Mouse (Mus musculus): ENCODE data around the gene Myrf.
A peak's percentile ranks its signal among the peaks of the same experiment; 100 is the strongest.

Myrf gene

GRCm38 (mm10) chr19:10203848-10204615, 36.5 kb downstream of the Myrf start, which contains the start of the genes Tmem258 and Fen1:
TSS of gene Tmem258 (plus strand) at chr19:10204014.
TSS of gene Fen1 (minus strand) at chr19:10204169.
- DNase-seq: peak; percentile 90

GRCm38 (mm10) chr19:10203146-10203847, 37.3 kb downstream of the Myrf start:
- no peak for DNase-seq

GRCm38 (mm10) chr19:10198723-10199122, 41.8 kb downstream of the Myrf start:
- peak; percentile 74 for DNase-seq

- no peak for DNase-seq
Observed at GRCm38 (mm10) chr19:10198286-10198685, 42.3 kb downstream of the Myrf start.

- no peak for DNase-seq
Observed at GRCm38 (mm10) chr19:10197130-10197529, 43.4 kb downstream of the Myrf start.

- no peak for DNase-seq
Observed at GRCm38 (mm10) chr19:10195252-10195651, 45.3 kb downstream of the Myrf start.

- DNase-seq: no peak
Observed at GRCm38 (mm10) chr19:10194337-10194736, 46.2 kb downstream of the Myrf start.

- no peak for DNase-seq
Observed at GRCm38 (mm10) chr19:10191326-10191725, 49.2 kb downstream of the Myrf start.

GRCm38 (mm10) chr19:10190796-10191195, 49.8 kb downstream of the Myrf start:
- DNase-seq: peak; percentile 58

GRCm38 (mm10) chr19:10189940-10190339, 50.6 kb downstream of the Myrf start:
- DNase-seq: no peak

- DNase-seq: no peak
Observed at GRCm38 (mm10) chr19:10189022-10189421, 51.5 kb downstream of the Myrf start.

- DNase-seq: peak; percentile 33
Observed at GRCm38 (mm10) chr19:10188281-10188811, 52.2 kb downstream of the Myrf start.

GRCm38 (mm10) chr19:10186569-10186968, 54.0 kb downstream of the Myrf start:
- DNase-seq: no peak

- DNase-seq: no peak
Observed at GRCm38 (mm10) chr19:10185876-10186275, 54.7 kb downstream of the Myrf start.

- peak; percentile 29 for DNase-seq
Observed at GRCm38 (mm10) chr19:10184096-10184495, 56.5 kb downstream of the Myrf start.

GRCm38 (mm10) chr19:10183299-10183983, 57.1 kb downstream of the Myrf start:
- DNase-seq: peak; percentile 80

GRCm38 (mm10) chr19:10182670-10183298, 57.8 kb downstream of the Myrf start, which contains the start of gene Fads1:
TSS of gene Fads1 (plus strand) at chr19:10182888.
- DNase-seq: peak; percentile 96

- no peak for DNase-seq
Observed at GRCm38 (mm10) chr19:10182142-10182541, 58.4 kb downstream of the Myrf start.

GRCm38 (mm10) chr19:10181225-10181624, 59.3 kb downstream of the Myrf start:
- DNase-seq: peak; percentile 40

- DNase-seq: no peak
Observed at GRCm38 (mm10) chr19:10176941-10177372, 63.6 kb downstream of the Myrf start.

GRCm38 (mm10) chr19:10176477-10176876, 64.1 kb downstream of the Myrf start:
- DNase-seq: no peak

GRCm38 (mm10) chr19:10174956-10175355, 65.6 kb downstream of the Myrf start:
- no peak for DNase-seq
